Mouse (Mus musculus) liver, adult (tissue): ENCODE measurements around the gene Itga9.

Experiments used
- GATA4 ChIP-seq: IDR thresholded peaks from 2 replicates; pipeline ENCODE4 v1.6.1; 2014; ENCODE audit warnings: mild to moderate bottlenecking, low read length; ENCODE audit not compliant: insufficient replicate concordance

Itga9 gene

DNA sequence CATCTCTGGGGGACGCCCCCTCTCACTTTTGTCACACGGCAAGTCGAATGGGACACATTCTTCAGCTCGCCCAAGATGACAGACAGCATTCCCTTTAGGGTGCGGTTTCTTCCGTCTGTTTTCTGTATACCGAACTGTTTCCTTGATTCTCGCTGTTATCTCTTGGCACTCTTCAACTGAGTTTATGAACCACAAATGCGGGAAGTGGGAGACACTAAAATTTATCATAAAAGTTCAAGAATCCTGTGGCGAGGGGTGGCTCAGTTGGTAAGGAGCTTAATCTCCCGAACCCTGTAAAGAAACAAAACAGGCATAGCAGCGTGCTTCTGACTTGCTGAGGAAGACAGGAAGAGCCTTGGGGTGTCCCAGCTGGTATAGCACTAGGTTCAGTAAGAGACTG is 337.9 kb downstream of the Itga9 start:
- peak; percentile 76; the same call in 1 of the 2 replicates for TF ChIP-seq GATA4

DNA sequence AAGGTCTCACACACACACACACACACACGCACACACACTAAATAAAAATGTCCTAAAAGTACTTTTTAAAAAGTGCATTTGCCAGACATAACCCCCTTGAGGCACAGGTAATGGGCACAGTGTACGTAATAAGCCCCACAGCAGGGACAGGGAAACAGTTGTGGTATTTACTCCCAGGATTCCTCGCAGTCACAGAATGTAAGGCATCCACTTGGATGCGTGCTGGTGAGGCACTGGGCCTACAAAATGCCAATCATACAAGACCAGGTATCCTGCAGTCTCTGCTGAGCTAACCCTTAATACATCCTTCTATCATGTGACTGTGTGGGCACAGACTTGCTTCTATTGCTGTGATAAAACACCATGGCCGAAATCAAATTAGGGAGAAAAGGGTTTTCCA is 342.0 kb downstream of the Itga9 start:
- TF ChIP-seq GATA4 = no peak

DNA sequence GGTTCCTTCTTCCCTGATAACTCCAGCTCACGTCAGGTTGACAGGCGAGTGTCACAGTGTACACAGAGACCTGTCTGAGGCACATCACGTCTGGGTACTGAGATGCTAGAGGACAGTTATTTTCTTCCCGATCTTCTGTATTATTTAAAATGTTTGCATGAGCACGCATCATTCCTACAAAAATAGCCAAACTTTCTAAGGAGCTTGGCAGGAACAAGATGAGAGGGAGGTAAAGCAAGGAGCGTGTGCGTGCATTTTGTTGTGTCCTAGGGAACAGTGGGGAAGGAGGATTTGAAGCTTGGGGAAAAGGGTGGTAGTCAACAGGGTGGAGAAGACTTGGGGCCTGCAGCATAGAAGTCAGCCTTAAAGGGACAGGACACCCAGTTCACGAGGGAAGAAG is 342.6 kb downstream of the Itga9 start:
- TF ChIP-seq GATA4 = no peak

DNA sequence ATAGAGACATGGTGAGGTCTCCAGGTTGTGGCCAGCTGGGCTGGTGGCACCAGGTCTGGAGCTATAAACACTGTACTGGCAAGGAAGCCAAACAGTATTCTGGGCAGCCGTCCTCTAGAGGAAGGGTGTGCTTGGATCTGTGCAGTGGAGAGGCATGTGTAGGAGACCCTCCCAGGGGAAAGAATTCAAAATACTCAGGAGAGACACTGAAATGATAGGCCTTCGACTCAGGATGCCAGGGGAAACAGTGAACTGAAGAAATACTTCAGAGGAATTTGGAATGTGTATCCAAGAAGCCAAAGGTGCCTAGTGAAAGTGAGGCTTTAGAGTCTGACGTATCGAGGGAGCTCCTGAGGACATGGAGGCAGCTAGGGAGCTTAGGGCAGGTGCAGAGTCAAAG is 343.2 kb downstream of the Itga9 start:
- TF ChIP-seq GATA4 = no peak

DNA sequence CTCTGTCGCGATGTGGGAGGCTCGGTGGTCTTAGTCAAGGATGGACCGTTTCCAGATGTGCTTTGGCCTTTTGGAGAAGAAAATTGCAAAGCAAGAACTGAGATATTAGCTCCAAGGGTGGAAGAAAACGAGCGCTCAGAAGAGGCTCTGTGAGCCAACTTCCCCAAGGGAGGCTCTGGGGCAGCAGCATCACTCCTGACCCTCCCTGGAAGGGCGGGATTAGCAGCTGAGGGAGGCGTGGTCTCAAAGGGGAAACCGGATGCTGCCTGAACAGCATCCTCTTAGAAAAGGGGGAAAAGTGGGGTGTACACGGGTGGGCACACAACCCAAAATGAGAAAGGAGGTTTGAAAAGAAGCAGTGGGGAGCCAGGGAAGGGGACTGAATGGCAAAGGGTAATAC is 343.6 kb downstream of the Itga9 start:
- TF ChIP-seq GATA4 = no peak
